Mouse (Mus musculus): Measurements from ENCODE around the gene Inka1.

The Inka1 gene

GRCm38 (mm10) chr9:107957141-107957540 is 28.5 kb downstream of the Inka1 start:
- DNase-seq (ENCODE audit: low spot score in 2 of 2): no peak

GRCm38 (mm10) chr9:107955613-107956289 is 29.9 kb downstream of the Inka1 start:
- DNase-seq (ENCODE audit: low spot score in 2 of 2): no peak

GRCm38 (mm10) chr9:107950460-107951355 is 35.0 kb downstream of the Inka1 start:
- peak; percentile 85 to 90 for DNase-seq (ENCODE audit: low spot score in 2 of 2)

- DNase-seq (ENCODE audit: low spot score in 2 of 2): no peak
Measured at GRCm38 (mm10) chr9:107949922-107950235, 35.8 kb downstream of the Inka1 start, which contains the start of gene Traip. Traip (plus strand) TSS chr9:107950136.

GRCm38 (mm10) chr9:107949184-107949921 is 36.3 kb downstream of the Inka1 start:
- DNase-seq (ENCODE audit: low spot score in 2 of 2): no peak

- DNase-seq (ENCODE audit: low spot score in 2 of 2): no peak
Measured at GRCm38 (mm10) chr9:107947241-107948194, 38.2 kb downstream of the Inka1 start.

GRCm38 (mm10) chr9:107936831-107937230 is 48.8 kb downstream of the Inka1 start:
- DNase-seq (ENCODE audit: low spot score in 2 of 2): no peak

GRCm38 (mm10) chr9:107936215-107936822 is 49.4 kb downstream of the Inka1 start:
- DNase-seq (ENCODE audit: low spot score in 2 of 2): no peak

- DNase-seq (ENCODE audit: low spot score in 2 of 2): peak in 1 of 2 experiments; percentile 24
Measured at GRCm38 (mm10) chr9:107935790-107936214, 49.9 kb downstream of the Inka1 start.

GRCm38 (mm10) chr9:107935374-107935773 is 50.3 kb downstream of the Inka1 start, which contains the start of gene Camkv:
Camkv (plus strand) TSS chr9:107935674.
- no peak for DNase-seq (ENCODE audit: low spot score in 2 of 2)
